Mouse (Mus musculus) brain, adult 2 months (tissue): ENCODE measurements around the gene Pde4dip.

Source experiments
- DNase-seq: peaks from one replicate; pipeline ENCODE4 v3.0.0; 2011; ENCODE audit warnings: low read depth, low spot score

Gene Pde4dip

DNA sequence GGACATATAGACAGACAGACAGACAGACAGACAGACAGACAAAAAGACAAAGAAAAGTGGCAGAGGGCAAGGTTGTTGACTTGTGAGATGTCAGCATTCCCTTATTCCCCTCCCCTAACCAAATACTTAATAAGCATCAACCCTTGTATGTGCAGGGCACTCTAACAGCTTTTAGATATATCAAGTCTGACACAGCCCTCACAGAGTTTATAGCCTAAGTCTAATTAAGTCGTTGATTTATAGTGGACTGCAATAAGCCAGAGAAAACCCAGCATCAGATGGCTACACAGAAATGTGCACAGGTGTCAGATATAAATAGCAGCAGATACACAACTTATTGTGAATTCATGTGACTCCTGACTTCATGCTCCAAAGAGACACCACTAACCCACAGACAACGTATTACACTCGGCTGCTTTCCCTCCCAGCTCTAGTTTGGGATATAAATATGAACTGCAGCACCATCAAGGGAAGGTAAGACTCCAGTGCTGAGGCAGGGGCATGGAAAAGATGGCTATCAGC is 87.3 kb downstream of the Pde4dip start:
- no peak for DNase-seq

DNA sequence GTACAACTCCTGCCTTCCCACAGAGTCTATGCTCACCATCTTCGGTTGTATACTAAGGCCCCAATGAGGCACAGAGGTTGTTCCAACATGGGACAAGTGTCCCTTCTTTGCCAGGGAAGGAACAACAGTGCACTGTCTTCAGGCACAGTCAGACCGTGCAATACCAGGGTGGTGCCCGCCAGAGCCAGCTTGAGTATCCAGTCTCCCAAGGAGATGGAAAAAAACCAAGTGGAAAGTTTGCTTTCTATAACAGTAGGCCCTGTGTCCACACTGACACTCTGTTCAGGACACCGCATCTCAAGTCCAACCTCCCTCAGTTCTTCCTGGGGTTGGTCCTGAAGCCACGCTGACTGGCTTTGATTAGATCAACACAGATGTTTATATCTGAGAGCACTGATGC is 87.8 kb downstream of the Pde4dip start:
- peak; percentile 28 for DNase-seq

DNA sequence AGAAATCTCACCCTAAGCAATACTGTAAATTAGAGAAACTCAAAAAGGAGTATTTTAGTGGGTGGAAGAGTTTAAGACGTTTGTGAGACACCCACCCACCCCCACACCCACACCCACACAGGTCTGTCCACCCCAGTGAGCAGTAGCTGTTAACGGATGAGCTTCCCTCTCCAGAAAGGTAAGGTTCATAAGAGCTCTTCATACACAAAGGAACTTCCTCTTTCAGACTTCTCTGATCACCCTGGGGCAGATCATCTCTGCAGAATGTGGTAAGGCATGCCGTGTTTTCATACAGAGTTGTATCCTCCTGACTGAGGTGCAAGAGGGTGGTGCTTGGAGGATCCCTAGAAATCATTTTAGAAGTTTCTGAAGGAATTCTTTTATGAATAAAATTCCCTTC is 88.5 kb downstream of the Pde4dip start:
- DNase-seq = no peak

DNA sequence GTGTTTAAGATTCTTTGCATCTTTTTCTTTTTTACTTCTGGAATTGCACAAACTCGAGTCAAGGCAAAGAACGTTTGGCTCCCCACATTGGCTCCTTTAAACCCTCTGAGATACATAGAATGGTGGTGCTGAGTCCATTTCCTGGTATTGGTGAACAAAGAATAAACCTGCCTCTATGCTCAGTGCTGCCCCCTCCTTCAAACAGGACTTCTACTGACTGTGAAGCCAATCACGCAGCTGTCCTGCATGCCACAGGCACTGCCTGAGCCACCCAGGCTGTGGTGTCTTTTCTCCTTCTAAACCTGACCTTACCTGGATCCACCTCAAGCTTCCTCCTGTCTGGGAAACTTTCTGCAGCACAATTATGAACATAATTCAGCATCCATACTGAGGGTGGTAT is 89.2 kb downstream of the Pde4dip start:
- no peak for DNase-seq

DNA sequence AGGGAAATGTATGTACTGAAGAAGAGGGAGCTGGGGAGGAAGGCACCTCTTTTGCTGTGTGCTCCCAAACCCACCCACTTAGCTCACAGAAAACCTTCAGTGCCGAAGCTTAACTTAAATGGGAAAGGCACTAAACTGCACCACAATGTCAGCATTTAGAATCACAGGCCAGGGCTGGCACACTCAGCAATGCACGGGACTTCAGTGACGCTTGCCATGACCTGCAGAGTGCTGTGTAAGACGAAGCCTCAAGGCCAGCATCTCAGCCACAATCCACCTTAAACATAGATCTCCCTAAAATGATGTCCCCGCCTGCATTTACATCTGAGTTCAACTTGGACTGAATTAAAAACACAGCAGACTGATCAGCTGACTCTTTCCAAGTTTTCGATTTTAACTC is 91.1 kb downstream of the Pde4dip start:
- peak; percentile 26 for DNase-seq

DNA sequence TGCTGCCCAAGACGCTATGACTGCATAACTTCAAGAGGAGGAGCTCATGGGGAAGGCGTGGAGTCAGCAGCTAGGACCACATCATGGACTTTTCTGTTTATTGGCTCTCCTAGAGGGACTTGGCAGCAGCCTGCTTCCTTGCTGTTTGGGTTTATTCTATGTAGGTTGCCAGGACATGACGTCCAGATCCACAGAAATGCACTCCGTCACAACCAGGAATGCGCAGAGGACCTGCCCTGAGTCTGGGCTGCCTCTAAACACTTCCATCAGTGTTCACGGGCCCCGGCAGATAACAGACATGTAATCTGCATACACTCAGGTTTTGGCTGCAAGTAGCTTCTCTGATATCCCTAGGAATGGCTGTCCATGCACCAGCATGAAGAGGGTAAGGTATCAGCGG is 94.5 kb downstream of the Pde4dip start:
- DNase-seq = peak; percentile 61

DNA sequence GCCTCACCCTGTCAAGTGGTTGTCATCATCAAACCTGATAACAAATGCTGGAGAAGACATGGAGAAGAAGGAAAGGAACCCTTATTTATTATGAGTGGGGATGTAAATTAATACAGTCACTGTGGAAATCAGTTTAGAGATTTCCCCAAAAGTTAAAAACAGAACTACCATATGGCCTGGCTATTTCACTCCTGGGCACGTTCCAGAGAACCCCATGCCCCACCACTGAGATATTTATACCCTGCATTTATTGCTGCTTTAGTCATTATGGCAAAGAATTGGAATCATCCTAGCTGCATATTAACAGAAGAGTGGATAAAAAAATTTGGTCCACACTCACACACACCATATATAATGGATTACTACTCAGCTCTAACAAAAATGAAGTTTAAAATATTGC is 98.4 kb downstream of the Pde4dip start:
- DNase-seq = peak; percentile 49

DNA sequence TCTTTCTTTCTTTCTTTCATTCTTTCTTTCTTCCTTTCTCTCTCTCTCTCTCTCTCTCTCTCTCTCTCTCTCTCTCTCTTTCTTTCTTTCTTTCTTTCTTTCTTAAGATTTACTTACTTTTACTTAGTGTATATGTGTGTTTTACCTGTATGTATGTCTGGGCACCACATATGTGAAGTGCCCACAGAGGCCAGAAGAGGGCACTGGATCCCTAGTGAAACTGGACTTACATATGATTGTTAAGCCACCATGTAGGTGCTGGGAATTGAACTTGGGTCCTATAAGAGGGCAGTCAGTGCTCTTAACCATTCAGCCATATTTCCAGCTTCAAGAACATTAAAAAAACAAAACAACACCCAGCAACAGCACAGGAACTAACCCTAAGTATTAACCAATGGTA is 99.2 kb downstream of the Pde4dip start:
- DNase-seq = no peak

DNA sequence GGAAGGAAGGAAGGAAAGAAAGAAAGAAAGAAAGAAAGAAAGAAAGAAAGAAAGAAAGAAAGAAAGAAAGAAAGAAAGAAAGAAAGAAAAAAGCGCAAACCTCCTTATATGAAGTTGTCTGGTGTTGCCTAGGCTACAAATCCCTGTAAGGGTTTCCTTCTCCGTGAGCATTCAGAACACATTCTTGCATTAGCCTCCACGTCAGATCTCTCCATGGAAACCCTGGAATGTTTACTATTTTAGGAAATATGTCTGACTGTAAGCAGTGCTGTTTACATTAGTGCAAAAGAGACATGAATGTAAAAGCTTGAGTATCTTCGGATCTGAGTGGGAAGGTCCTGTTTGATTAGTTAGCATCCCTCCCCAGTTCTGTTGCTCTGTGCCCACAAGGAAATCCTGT is 112.3 kb downstream of the Pde4dip start:
- DNase-seq = peak; percentile 76

DNA sequence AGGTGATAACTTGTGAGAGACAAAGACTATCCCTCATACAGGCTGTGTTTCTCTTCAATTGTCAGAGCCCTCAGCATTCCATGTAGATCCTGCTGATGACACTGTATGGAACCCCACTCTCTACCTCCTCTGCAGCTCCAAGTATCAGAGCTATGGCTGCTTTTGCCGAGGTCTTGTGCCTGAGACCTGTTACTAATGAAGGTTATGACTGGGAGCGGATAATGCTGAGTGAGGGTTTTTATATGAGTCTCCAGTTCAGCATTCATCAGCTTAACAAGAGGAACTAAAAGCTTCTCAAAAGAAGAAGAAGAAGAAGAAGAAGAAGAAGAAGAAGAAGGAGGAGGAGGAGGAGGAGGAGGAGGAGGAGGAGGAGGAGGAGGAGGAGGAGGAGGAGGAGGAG is 112.8 kb downstream of the Pde4dip start:
- no peak for DNase-seq

DNA sequence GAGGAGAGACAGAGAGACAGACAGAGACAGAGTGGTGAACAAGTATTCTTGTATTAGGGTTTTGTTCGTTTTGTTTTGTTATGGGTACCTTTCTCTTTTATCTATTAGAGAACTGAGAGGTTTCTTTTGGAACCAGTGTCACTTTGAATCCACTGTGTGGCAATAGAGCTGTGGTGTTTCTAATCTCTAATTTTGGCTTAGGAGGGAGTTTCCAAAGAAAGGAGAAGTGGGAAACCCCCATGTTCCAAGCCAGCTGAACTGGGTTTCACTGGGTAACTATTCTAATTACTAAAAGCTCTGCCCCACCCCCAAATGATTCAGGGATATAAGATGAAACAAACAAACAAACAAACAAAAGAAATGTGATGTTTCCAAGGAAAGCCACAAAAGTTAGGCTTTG is 113.6 kb downstream of the Pde4dip start:
- no peak for DNase-seq

DNA sequence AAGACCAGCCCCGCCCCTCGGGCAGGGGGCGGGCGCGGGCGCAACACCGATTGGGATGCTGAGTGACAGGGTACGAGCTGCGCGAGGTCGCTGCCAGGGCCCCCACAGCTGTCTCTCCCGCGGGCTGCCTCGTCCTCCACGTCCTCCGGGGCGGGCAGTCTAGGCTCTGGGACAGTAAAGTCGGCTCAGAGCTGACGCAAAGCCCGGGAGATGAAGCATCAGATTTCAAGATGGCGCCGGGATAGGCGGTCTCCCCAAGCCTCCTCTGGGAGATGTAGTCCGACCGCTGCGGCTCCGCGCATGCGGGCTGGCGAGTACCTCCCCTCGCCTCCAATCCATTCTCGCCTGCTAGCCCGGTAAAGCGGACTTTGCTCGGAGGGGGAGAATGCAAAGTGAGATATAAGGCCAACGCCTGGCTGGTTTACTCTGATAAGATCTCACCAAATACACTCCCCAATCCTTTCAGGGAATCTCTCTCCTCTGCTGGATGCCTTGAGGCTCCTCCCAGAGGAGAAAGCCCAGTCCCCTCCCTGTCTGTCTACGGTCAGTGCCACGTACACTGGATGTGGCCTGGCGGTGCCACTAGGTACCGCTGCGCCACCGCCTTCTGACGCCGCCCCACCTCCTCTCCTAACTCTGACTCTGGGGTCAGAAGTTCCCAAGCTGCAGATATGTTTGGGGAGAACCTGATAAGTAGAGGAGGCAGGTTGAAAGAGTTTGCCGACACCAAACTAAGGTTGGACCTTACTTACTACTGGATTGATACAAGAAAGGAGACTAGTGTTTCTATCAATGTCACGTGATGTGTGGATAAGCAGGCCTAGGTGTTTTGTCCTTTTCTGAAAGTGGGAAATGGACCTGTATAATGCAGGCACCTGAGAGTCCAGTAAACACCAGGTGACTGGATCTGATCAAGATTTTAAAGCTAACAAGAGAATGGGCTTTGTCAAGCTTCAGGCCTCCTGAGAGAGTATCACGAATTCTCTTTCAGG is 120.4 kb downstream of the Pde4dip start:
- DNase-seq = peak; percentile 98

DNA sequence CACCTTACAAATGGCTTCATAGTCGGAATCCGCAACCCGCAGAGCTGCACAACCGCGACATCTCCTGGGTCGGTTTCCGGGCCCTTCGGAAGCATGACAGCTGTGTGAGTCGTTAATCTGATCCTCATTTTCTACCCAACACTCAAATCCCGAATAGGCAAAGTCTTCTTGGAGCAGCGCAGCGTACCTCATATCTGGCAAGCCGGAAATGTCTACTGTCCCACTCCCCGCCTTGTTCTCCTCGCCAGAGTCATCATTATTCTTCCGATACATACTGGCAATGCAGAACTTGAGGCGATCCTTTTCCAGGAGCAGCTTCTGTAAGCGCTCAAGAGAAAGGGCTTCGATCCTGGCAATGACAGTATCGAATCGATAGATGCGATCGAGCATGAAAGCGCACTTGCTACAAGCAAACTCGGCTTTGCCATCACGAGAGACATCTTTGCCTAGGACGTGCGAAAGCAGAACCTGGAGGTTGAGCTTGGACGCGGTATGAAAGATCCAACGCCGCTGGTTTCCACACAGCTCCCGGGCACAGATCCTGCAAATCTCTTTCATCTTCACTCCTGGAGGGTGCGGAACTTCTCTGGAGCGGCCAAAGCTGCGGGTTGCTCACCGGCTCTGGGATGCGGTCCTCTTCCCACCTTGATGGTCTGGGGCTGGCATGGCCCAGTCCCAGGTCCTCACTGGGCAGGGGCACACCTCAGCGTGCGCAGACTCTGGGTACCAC is 121.3 kb downstream of the Pde4dip start:
- DNase-seq = no peak

DNA sequence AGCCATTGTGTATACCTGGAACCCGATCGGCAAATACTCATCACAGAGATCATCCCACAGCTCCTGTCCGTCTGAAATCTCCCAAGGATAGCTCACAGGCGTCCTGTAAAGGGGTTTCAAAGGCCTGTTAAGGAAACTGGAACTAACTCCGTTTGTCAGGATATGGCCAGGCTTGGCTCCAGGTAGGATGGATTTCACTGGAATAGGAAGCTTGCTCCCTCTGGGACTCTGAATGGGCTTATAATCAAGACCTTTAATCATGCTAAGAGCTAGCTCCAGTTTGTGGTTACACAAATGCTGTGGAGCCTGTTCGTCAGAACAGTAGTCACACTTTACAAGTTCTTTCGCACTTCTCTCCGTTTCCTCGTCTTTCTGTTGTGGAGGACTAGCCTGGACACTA is 122.0 kb downstream of the Pde4dip start:
- DNase-seq = no peak

DNA sequence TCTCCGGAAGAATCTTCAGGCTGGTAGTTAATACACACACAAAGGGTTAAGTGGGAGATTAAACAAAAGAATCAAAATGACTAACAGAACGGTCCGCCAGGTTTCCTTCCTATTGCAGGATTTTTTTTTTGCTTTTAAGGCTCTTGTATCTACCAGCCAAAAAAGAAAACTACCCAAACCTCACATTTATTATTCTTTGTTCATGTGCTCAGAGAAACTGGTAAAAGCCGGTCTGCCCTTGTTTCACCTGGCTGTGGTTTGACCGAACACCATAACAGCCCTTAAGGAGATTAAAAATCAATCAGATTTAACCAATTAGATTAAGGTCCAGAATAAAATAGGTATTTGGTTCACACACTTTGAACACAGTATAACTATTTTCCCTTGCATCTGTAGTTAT is 124.4 kb downstream of the Pde4dip start:
- DNase-seq = no peak

DNA sequence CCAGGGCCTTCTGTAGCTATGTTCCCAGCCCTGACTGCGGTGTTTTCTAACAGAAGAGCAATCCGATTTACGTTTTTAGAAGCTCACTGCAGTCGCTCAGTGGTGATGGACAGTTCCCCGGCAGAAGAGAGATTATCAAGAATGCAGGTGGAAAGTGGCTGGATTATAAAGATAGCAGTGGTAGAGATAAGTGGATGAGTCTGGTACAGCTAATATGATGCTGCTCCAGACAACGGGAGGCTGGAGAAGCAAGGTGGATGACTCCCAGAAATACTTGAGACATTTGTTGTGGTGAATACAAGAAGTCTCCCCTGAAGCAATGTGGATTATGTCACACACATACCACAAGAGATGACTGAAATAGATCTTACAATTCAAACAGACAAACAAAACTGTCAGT is 126.6 kb downstream of the Pde4dip start:
- DNase-seq = no peak

DNA sequence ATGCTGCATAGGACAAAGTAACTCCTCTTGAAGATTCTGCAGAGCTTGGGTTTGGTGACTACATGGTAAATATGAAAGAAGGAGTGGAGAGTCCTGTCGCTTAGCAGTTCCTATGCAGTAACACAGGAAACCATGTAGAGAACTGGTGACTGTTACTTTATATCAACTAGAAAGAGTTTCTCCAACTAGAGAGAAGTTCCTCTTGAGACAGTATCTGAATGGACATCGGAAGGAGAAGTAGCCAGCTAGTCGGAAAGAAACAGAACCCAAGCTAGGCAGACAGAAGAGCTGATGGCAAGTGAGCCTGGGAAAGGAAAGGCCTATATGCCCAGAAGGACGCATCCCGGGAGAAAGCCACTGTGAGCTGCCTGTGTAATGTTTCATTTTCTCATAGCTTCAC is 127.3 kb downstream of the Pde4dip start:
- no peak for DNase-seq

DNA sequence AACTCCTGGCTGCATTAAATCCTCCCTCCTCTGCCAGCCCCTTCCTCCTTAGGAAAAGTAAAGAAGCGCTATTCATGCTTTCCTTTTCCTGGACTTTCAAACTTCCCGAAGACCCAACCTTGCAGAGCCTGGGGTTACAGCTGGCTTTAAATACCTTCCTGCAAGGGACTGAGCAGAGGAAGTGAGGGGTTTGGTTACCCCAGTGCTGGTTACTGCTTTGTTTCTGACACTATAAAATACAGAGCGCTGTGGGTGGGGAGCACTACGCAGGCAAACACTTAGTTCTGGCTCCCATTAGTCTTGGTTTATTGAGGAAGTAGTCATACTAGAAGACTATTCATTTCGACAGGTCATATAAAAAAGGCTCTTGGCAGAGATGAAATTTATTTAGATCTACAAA is 128.7 kb downstream of the Pde4dip start:
- DNase-seq = no peak

DNA sequence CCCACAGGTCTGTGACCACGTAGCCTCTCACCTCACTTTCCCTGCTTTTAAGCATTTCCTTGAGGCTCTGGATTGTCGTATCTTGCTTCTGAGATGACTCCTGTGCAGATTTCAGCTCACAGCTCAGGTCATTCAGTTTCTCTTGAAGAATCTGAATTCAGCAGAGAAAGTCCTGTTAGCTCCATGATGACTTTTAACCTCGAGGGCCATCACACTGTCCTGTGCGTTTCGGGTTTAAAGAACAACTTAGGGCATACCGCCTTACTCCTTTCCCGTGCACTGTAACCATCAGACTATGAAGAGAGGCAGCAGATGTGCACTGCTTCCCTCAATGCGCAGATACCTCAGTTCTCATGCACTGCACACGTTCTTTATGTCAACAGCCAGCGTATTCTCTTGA is 131.0 kb downstream of the Pde4dip start:
- no peak for DNase-seq

DNA sequence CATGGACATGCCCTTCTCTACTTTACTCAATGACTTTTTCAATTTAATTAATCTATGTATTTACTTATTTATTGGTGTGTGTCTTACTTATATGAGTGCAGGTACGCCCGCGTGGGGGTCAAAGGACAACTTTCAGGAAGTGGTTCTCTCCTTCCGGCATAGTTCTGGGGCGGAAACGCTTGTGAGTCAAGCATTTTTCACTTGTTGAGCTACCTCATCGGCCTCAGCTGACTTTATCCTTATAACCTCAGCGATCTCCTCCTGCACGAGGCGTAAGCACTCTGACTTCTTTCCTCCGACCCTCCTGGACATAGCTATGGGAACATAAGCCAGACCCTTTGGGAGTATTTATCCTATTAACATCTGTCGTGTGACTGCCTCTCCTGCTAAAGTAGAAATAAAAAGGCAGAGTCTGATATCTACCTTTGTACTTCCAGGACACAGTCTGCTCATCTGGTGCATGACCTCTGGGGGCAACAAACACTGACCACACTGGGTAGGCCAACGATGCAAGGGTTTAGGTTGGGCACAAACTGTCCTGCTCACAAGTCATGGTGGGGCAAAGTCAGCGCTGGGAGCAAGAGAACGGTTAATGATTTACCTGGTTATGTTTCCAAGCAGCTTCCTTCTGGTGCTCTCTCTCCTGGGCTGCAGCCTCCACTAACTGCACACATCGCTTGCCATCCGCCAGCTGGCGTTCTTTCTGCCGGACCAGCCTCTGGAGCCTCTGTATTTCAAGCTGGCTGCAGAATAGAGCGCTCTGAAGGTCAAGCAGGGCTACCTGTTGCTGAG is 132.0 kb downstream of the Pde4dip start:
- no peak for DNase-seq

DNA sequence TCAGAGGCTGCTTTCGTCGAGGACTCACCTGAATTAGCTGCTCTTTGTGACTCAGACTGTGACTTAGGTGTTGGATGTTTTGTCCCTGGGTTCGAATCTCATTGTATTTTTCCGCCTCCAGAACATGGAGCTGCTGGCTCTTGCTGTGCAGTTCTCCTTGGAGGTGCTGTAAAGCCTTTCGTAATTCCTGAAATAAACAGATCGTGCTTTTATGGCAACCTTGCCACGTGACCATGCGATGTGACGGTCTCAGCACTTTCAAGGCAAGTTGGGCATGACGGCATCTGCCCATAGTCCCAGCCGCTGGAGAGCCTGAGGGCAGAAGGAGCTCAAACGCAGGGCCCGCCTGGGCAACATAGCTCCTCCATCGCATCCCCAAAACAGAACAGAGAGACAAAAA is 133.1 kb downstream of the Pde4dip start:
- no peak for DNase-seq

DNA sequence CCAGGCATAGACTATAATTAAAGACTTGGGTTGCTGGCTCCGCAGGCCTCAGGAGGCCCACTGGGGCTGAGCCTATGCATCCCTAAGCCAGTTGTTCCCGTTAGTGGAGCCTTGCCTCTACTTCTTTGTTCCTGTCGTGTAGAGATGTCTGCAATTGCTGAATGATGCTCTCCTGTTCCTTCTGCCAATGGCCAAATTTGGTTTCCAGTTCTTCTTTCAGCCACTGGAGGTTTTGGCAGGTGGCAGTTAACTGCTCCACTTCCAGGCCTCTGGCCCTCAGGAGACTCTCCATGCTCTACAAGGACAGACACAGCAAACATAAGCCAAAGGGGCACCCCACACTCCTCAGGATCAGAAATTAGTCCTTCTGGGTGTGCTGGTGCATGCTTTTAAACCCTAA is 135.6 kb downstream of the Pde4dip start:
- no peak for DNase-seq
